Mouse (Mus musculus) urinary bladder, postnatal 36 days (tissue): ENCODE measurements at regions not wholly inside any gene's neighbourhood (a gene's known extent, or its start where the extent isn't known, plus 50 kb on each side); places are given as distances from the start of the nearest gene placed in this dataset.
A peak's percentile ranks its signal among the peaks of the same experiment; 100 is the strongest.

Experiments
- DNase-seq, 2 experiments: peaks; one replicate each; pipeline ENCODE4 v3.0.0; 2022; ENCODE audit warnings: low spot score in 2 of 2, mixed read lengths in 1 of 2

DNA sequence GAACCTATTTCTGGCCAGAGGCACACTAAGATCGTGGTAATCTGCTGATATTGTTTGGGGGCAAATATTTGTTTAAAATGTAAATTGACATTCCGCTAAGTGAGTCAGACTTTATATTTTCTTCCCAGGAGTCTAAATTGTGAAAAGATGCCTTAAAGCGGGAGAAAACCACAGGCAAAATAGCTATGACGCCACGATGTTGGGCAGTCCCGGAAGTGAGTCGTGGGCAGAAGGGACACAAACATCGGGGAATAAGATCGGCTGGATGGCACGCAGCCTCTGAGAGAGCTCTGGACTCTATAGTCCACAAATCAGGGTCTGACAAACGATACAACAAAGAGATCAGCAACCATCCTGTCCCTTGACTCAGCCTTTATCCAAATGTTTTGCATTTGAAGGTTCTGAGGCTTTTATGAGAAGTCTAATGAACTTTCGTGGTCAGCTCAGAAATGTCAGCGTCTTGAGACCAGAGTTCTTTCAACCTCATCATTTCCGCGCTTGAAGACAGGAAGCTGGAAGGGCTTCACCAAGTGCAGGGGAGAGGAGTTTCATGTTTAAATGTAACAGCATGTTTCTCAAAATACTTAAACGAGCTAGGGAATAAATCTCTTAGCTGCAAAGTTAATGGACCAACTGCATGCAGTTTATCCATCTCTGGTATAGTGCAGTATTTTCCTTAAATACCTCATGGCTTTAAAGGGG lies 472.2 kb upstream of the Intu start:
- no peak for DNase-seq

DNA sequence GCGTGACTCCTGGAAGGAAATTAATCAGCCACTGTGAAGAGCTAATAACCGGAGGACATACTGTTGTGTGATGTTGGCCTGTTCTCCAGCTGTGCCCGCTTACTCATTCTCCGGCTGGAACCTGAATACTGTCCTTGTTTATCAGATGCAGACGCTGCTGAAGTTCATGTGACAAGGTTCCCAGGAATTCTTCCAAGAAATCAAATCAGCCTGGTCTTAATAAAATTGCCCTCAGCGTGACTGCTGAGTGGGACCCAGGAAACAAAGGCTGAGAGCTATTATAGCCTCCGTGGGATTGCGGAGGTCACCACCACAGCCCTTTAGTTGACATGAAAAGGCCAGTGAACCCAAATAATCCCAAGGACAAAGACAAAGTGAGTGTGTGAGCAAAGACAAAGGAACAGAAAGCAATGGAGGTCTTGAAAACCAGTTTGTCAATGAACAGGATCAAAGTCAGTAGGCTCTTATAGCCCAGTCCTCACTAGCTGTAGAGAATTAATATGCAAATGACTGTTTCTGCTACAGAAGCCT lies 460.9 kb upstream of the Intu start:
- no peak for DNase-seq

DNA sequence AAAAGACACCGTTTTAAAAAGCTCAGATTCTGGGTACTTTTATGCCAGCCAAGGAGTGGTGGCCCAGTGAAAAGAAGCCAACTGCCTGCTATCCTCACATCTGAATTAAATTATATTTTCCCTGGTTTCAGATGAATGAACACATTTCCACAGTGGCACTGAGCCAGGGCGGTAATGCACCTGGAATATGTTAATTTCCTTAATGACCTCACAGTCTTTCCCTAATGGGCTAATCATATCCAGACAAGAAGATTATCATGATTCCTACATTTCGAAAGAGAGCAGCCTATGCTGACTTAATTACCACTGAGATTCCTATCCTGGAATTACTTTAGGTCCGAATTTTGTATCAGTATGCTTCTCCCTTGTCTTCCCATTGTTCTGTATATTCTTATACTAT lies 454.3 kb upstream of the Intu start:
- no peak for DNase-seq

DNA sequence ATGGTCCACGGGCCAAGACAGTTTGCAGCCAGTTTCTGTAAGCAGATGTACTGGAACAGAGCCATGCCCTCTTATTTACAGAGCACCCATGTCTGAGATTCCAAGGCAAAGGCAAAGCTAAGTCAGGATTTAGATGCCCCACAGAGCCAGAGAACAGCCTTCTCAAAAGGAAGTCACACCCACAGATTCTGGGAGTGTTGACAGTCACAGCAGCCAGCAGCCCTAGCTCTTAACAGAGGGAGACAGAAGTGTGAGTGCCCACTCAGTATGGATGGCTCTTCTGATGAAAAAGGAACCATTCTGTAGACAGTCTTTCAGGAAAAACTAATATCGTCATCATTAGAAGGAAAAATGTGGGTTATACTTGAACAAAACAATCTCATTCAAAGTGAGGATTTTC lies 446.0 kb upstream of the Intu start:
- DNase-seq = no peak

DNA sequence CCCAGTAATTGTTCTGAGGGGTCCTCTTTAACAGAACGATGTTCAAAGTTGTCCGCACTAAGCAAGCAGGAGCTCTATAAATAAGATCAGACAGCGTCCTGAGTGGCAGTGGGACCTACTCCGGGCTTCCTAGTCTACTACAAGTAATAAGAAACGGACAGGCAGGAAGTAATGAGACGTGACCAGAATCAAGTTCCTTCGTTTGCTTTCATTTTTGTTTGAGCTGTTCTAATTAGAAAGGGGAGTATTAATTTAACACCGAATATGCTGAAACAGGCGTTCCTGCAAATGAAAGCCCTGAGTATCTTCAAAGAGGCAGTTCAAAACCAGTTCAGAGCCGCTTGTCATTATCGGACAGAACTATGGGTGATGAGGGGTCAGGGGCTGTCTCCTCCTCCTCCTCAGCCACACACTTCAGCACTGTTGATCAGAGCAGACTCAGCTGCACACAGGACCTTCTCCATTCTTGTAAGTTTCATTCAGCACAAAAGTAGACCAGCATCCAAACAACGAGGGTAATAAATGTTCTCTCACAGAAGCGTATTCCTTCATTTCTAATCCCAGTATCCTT lies 439.2 kb upstream of the Intu start:
- DNase-seq = no peak

DNA sequence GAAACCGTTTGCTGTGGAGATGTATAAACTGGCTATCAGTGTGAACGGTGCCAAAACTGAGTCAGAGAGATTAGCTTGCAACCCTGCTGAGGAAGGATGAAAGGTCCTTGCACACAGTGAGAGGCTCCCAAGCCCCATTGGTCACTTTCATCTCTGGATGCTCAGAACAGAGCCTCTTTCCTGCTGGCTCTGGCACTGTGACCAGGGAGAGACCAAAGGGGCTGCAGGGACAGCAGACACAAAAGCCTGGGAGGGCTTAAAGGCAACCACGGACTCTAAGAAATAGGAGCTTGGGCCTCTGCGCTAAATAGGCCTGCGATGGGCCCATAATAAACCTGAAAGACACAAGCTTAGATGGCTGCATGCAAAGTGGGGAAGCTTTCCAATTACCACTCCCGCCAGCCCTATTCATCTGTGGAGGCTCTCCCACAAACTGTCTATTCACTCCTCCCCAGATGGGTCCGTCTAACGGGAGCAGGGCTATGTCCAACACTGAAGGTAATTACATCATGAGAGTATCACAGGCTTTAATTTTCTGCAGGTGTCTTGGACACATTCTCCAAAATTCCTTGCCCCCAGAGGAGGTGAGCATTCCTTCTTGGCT lies 438.2 kb upstream of the Intu start:
- no peak for DNase-seq

DNA sequence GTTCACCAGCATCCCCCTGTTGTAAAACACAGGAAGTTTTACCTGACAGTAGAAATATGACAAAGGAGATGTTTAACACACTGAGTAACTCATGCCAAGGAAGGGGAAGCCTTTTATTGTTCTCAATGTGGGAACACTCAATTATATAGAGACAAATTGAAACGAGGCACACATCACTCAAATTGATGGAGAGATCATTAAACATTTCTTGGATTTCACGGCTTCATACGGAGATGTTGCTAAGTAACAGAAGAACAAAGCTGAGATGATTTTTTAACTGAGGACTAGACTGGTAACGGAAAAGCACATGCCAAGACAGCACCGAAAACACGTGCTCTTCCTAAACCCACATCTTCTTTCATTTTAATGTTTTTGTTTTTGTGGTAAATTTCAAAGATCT lies 437.0 kb upstream of the Intu start:
- DNase-seq = no peak

DNA sequence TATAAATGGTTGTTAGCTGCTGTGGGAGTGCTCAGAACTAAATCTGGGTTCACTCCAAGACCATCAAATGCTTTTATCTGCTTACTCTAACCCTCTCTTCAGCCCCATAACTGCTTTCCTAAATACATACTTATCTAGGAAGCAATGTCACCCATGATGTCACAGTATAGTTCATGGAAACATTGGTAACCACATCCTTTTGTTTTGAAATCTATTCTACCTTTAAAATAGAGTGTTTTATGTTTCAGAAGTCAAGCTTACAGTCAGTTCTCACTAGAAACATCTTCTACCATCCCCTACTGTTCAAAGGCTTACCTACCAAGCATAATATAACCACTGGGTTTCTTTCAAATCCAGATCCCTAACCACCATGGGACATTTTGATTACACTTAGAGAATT lies 436.4 kb upstream of the Intu start:
- DNase-seq = no peak

DNA sequence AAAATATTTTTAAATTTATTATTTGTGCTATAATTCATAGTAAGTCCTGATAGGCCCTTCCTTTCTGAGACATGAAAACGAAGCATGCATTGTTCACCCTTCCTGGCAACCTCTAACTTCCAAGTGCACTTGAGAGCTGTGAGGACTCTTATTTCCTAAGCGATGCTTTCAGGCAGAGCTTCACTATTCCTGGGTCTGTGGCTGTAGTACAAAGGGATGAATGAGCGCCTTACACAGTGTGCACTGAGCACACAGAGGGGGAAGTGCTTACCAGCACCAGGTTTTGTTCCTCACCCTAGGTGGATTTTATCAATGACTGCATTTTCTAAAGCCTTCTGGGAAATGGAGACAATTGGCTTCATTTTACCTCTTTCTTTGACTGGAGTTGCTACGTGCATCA lies 428.4 kb upstream of the Intu start:
- no peak for DNase-seq

DNA sequence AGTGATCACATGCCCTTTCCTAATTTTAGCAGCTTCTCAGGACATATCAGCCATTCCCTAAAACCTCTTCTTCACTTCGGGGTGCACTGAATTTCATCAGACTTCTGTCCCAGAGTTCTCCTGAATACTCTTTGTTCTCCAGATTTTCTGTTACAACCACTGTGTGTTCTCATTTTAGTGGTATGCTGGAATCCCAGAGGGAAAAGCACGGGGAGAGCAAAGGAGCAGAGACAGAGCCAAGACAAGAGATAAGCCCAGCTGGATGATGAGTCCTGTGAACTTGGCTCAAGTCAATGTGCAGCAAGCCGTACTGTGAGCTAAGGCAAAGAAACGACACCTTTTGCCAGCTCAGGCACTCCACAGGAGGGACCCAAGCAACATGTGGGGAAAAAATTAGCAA lies 416.3 kb upstream of the Intu start:
- DNase-seq = peak in 1 of 2 experiments; percentile 7

DNA sequence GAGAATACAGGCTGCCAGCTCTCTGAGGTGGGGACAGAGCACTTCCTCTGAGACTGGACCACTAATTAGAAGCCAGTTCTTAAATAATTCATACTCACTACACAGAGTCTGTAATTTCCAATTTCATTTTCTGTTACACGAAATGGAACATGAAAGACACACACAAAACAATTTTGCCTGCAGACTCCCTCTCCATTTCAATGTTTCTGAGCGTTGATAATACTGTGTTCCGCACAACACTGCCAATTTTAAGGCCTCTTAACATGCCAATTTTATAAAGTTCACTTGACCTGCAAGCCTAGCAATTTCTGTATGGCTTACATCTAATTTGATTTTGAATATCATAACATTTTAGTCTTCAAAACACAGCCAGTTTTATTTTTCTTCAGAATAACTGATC lies 412.5 kb upstream of the Intu start:
- DNase-seq = no peak

DNA sequence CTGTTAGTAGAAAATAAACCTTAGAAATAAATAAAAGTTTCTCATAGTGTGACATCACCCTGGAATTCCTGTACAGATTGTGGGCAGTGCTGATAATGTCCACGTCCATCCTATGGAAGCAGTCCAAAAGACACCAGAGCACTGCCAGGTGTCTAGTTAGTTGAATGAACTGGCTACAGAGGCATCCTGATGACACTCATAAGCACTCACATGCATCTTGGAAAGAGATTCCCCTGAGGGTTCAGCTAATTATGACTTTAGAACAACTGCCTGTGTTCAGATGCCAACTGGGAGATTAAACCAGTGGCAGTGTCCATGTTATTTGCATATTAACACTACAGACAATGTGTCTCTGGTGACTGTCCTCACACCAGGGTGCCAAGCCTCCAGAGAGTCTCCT lies 411.6 kb upstream of the Intu start:
- DNase-seq = no peak

DNA sequence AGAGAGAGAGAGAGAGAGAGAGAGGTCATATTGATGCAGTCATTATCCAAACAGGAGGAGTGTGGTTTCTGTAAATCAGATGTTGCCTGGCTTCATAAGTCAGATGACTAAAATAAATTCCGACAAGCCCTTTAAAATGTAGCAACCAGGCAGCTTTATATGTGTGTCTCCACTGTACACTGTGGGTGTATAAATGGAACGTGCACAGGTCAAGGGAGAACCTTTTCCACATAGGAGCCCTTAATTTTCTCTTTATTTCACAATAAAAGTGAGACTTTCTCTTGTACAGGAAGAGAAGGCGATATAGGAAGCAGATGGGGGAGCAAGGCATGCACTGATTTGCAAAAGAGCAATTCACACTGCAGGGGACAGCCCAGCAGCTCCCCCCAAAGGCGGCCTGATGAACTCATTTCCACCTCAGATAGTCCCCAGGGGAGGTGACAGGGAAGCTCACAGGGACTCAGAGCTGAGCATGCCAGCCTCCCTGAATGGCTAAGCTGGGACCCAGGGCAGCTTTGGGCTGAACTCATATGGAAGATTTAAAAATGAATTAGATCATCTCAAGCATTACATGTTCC lies 410.7 kb upstream of the Intu start:
- peak in 1 of 2 experiments; percentile 12 for DNase-seq

DNA sequence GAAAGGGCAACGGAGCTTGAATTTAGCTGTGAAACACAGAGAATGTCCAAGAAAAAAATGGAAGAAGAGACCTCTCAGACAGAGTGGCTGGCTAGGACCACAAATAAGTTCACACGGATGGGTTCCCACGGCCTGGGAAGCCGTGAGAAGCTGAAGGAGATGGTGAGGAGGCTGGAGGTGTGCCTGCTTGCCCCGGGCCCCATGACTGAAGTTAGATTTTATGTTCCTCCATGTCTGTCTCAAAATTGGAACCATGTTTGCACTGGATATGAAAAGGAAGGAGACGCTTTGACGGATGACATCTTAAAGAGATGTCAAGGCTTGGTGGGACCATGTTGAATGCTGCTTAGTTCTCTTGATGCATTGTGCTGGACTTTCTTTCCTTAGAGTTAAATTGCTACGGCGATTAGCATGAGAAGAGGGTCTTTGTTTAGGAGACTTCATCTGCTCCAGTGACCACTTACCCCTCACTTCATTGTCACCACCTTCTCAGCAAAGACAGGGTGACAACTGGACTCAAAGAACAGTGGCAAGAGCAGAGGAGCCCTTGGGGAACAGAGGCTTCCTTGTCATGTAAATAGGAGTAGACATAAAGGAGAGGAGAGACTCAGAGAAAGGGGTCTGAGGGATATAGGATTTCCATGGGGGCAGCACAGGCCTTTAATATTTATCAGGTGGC lies 407.4 kb upstream of the Intu start:
- DNase-seq = no peak

DNA sequence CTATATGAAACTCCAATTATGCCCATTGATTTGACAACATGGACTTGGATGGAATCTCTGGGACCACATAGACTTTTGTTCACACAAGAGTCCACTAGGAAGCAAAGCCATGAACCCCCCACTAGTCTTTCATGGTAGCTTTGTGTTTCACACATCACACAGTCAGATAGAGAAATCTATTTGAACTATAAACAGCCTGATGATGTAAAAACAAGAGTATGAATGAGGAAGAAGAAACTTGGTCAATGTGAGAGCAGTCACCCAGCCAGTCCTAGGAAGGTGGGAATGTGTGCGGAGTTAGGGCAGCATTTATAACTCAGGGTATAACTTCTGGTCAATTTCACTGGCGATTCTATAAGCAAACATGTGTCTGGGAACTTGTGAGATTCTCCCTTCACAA lies 404.2 kb upstream of the Intu start:
- no peak for DNase-seq

DNA sequence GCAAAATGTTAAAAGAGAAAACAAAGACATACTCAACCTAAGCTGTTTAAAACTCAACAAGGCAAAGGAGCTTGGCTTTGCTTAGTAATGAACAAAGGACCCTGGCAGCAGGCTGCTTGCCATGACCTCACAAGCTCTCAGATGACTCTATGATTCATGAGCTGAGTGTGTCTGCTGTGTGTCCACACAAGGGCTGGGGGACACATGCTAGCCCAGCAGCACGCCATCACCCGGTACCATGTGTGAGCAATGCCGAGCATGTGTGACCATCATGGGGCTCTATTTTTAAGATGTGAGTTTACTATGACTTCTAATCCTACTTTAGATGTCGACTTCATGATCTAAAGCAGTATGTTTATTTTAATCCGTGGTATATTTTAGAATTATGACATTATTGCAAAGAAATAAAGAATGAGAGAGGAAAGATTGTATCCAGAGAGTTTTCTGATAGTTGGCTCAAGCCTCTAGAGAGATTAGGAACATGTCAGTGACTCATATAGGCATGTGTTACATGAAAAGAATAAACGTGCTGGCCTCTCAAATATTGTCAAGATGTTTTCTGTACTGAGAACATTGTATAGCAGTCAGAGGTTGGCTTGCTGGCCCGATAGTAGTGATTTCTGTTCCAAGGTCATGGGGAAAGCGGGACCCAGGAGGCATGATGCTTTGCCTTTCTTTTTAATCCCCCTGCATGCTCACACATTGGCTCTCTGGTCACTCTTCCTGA lies 400.1 kb upstream of the Intu start:
- DNase-seq = no peak

DNA sequence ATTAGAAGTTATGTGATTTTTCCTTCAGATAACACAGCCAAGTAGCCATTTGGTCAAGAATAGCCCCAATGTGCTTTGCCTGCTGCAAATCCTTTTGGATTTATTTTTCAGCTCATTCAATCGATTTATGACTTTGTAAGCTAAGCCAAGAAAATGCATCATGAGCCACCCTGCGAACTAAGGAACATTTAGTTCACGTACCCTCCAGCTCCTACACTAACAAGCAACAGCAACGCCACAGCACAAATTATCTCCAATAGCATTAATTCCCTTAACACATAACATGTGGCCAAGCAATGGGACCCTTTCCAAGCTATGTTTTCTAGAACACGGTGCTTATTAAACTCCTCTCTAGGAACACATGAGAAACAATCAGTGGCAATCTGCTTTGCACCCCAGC lies 392.4 kb upstream of the Intu start:
- DNase-seq = no peak

DNA sequence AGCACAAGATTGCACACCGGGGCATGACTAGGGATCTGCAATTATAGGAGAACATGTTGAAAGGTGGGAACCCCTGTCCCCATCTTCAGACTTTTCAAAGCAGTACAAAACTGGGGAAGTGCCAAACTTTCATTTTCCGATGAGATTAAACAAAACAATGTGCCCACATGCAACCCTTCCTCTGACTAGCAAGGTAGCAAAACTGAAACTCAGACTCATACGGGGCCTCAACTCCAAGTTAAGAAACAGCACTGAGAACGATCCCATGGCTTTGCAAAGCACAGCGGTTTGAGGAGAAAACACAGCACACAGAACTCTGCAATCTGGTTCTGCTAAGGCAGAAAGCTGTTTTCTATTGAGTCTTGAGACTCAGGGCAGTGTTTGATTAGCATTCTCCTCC lies 388.9 kb upstream of the Intu start:
- no peak for DNase-seq

DNA sequence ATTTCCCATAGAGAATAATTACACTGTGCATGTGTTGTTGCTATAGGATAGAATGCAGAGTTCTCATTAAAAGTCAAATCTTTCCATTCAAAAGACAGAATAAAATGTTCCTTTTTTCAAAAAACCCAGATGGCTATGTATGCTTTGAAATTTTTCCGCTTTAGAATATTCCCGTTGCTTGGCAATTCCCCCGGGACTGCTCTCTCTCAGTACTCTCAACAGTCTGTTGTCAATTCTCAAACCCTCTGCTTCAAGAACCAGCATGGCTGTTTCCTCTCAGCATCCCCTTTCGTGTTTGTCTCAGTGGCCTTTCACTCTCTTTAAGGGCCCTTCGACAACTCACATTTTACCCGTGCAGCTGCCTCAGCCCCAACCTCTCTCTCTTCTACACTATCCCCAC lies 372.5 kb upstream of the Intu start:
- DNase-seq = no peak

DNA sequence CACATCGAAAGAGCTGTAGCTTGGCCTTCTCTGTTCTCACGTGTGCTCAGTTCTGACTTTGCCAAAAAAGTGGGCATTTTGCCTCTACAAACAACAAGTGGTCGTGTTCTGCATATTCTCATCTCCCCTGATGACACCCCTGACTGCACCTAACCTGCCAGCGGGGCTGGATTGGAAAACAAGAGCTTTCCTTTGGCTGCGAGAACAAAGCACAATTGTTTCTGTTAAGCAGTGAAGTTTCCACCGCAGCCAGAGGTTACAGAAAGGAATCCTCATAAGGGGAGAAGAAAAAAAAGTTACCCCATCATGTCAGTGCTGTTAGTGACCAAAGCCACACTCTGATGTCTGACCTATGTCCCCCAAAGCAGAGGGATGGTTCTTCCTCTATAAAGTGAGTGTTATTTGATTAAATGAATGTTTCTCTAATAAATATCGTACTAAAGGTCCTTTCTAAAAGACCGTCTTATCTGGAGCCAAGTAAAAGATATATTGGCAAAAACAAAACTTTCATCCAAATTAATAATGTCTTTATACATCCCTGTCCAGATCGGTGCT lies 371.4 kb upstream of the Intu start:
- no peak for DNase-seq

DNA sequence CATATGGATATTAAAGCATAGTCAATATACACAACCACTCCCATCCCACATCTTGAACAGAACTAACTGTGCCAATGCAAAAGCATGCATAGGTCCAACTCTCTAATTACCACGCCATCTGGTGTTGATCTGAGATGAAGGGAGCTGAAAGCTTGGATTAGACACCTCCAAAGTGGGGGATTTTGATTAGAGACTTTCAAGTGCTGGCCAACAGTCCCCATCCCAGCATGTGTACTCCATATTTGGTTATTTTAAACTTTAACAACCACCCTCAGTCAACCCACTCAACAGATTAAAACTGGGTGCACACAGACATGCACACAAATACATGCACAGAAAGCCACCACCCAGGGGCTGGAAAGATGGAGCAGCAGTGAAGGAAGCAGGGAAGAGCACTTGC lies 366.9 kb upstream of the Intu start:
- no peak for DNase-seq
